Mouse (Mus musculus) embryonic facial prominence, embryonic 11.5 days (tissue): ENCODE results near the gene Fam219b. TPM values are rescaled to one million over a fixed set of nuclear protein-coding genes. Genes with fewer than 3 reads are reported as not detected.

Experiments used
- polyA plus RNA-seq: library from polyadenylated mRNA; unstranded; fragments of >200 nt; fragmentation: Nextera tagmentation; extraction: Ambion mirVana; gene quantifications from 2 replicates; pipeline ENCODE4 v1.2.1, GENCODE M21; 2014

Fam219b gene
- polyA plus RNA-seq, 1 experiment from 2014 or later, result 15.8 TPM

Other genes with a start within 250 kb of the Fam219b start
- 17.9 and 19.9 TPM in 2 replicates for gene Ppcdc, start 97.4 kb upstream of the Fam219b start, polyA plus RNA-seq
- 6.9 and 7.4 TPM in 2 replicates for gene Scamp5, start 69.5 kb upstream of the Fam219b start, polyA plus RNA-seq
- gene Rpp25, start 33.5 kb upstream of the Fam219b start, polyA plus RNA-seq, result 0.91 and 2.1 TPM in 2 replicates
- gene Cox5a, start 16.3 kb upstream of the Fam219b start, polyA plus RNA-seq, result 585 and 615 TPM in 2 replicates
- 41.5 and 42.9 TPM in 2 replicates for gene Mpi, start 15.2 kb downstream of the Fam219b start, polyA plus RNA-seq
- gene Scamp2, start 23.4 kb downstream of the Fam219b start, polyA plus RNA-seq, result 49.9 and 50.2 TPM in 2 replicates
- 5.2 and 6.1 TPM in 2 replicates for gene Ulk3, start 51.9 kb downstream of the Fam219b start, polyA plus RNA-seq
- gene Cplx3, start 68.8 kb downstream of the Fam219b start, polyA plus RNA-seq, result 0.81 and 1.3 TPM in 2 replicates
- gene Lman1l, start 83.2 kb downstream of the Fam219b start, polyA plus RNA-seq, result not detected in 2 replicates
- 30.7 and 31.4 TPM in 2 replicates for gene Csk, start 116.1 kb downstream of the Fam219b start, polyA plus RNA-seq
- gene Cyp1a2, start 146.2 kb downstream of the Fam219b start, polyA plus RNA-seq, result not detected in 2 replicates
- not detected in 2 replicates for gene Cyp1a1, start 150.4 kb downstream of the Fam219b start, polyA plus RNA-seq
- gene Edc3, start 171.0 kb downstream of the Fam219b start, polyA plus RNA-seq, result 28.1 and 29.1 TPM in 2 replicates
- 70.0 and 79.3 TPM in 2 replicates for gene Clk3, start 228.3 kb downstream of the Fam219b start, polyA plus RNA-seq